Mouse (Mus musculus): ENCODE measurements at regions not wholly inside any gene's neighbourhood (a gene's known extent, or its start where the extent isn't known, plus 50 kb on each side); places are given as distances from the start of the nearest gene placed in this dataset.

- CTCF ChIA-PET = no interaction called here
- POLR2A ChIA-PET = interaction anchor here in 1 of 4 experiments (0.6 kb wide), 1 partner anchor 169 kb away, joined by 3 read pairs; no protein-coding TSS in a partner anchor
Measured at GRCm38 (mm10) chr9:122655583-122655982, 91.6 kb upstream of the Topaz1 start.

GRCm38 (mm10) chr9:122660050-122660449 lies 87.1 kb upstream of the Topaz1 start:
- ChIA-PET POLR2A (interaction anchor here in 1 of 4 experiments (1.0 kb wide), 1 partner anchor 9 kb away, joined by 3 read pairs; no protein-coding TSS in a partner anchor), CTCF (interaction anchor here in 1 of 4 experiments (0.6 to 0.7 kb wide), 3 partner anchors 77 to 214 kb away, joined by 3 to 7 read pairs (median 4); no protein-coding TSS in a partner anchor)

GRCm38 (mm10) chr9:122666978-122667645 lies 80.0 kb upstream of the Topaz1 start:
- ChIA-PET CTCF (no interaction called here), POLR2A (interaction anchor here in 1 of 4 experiments (0.8 kb wide), 1 partner anchor 9 kb away, joined by 5 read pairs; no protein-coding TSS in a partner anchor)

- CTCF ChIA-PET = no interaction called here
- POLR2A ChIA-PET = interaction anchor here in 1 of 4 experiments (0.8 kb wide), 1 partner anchor 10 kb away, joined by 5 read pairs; no protein-coding TSS in a partner anchor
Measured at GRCm38 (mm10) chr9:122667646-122667981, 79.5 kb upstream of the Topaz1 start.

GRCm38 (mm10) chr9:122673777-122674176 lies 73.4 kb upstream of the Topaz1 start:
- CTCF ChIA-PET = interaction anchor here in 1 of 4 experiments (0.6 kb wide), 2 partner anchors 449 to 527 kb away, joined by 4 to 7 read pairs; no protein-coding TSS in a partner anchor

GRCm38 (mm10) chr9:122678001-122678696 lies 69.0 kb upstream of the Topaz1 start:
- ChIA-PET POLR2A (no interaction called here), CTCF (no interaction called here)

More at GRCm38 (mm10) chr9:122673777-122674176, 73.4 kb upstream of the Topaz1 start:
- POLR2A ChIA-PET = no interaction called here

- ChIA-PET CTCF (interaction anchor here in 3 of 4 experiments (0.6 to 1.0 kb wide), 6 partner anchors 8 to 818 kb away, joined by 3 to 6 read pairs (median 3); no protein-coding TSS in a partner anchor), POLR2A (no interaction called here)
Measured at GRCm38 (mm10) chr9:122687170-122687569, 60.0 kb upstream of the Topaz1 start.

- ChIA-PET CTCF (interaction anchor here in 1 of 4 experiments (1.1 to 1.8 kb wide), 2 partner anchors 271 to 429 kb away, joined by 3 to 4 read pairs; no protein-coding TSS in a partner anchor), POLR2A (interaction anchor here in 2 of 4 experiments (0.7 to 0.8 kb wide), 2 partner anchors 8 to 310 kb away, joined by 3 read pairs; no protein-coding TSS in a partner anchor)
Measured at GRCm38 (mm10) chr9:122691879-122692278, 55.3 kb upstream of the Topaz1 start.

GRCm38 (mm10) chr9:122695724-122696123 lies 51.4 kb upstream of the Topaz1 start:
- POLR2A ChIA-PET = no interaction called here

More at GRCm38 (mm10) chr9:122695724-122696123, 51.4 kb upstream of the Topaz1 start:
- CTCF ChIA-PET = interaction anchor here in 2 of 4 experiments (1.1 to 1.5 kb wide), 2 partner anchors 9 to 273 kb away, joined by 3 to 6 read pairs; no protein-coding TSS in a partner anchor

All from embryonic stem cell, embryonic (primary cell).